In genomic region chr13:91461711-91462351, GRCm38 (mm10) we compare ENCODE assay signal across 8 mouse cellular contexts. TPM values are rescaled to one million over a fixed set of nuclear protein-coding genes. Genes with fewer than 3 reads are reported as not detected.
DNase-seq lines count a peak whose midpoint lies in the region; ATAC-seq and TF ChIP-seq lines count a peak whose summit lies in the region.

No protein-coding gene starts in this region.

- H3K4me2 ChIP-seq in limb, embryonic 11.5 days (ENCODE audit: low read depth, severe bottlenecking), result peak overlapping the region; percentile 76
- H3K4me2 ChIP-seq in midbrain, embryonic 14.5 days (ENCODE audit: low read length), result peak overlapping the region; percentile 83

- no peak overlapping the region for H3K27ac ChIP-seq in ES-E14 (ENCODE audit: insufficient read depth, low read depth, low read length, poor library complexity, severe bottlenecking)
- no peak overlapping the region for H3K27ac ChIP-seq in embryonic fibroblast, embryonic 13.5 days (ENCODE audit: insufficient read depth, low read length)
- H3K27ac ChIP-seq in hindbrain, embryonic 10.5 days, result peak overlapping the region; percentile 97
- H3K27ac ChIP-seq in limb, embryonic 11.5 days (replicated peaks; ENCODE audit: low read depth, low read length), result peak overlapping the region; percentile 94
- H3K27ac ChIP-seq in midbrain, embryonic 14.5 days (replicated peaks; ENCODE audit: low read depth, low read length), result peak overlapping the region; percentile 93

- H3K9ac ChIP-seq in ES-E14 (ENCODE audit: insufficient read depth, low read depth, low read length, poor library complexity, severe bottlenecking), result peak overlapping the region; percentile 60
- H3K9ac ChIP-seq in limb, embryonic 11.5 days (ENCODE audit: low read length), result peak overlapping the region; percentile 95
- H3K9ac ChIP-seq in midbrain, embryonic 14.5 days (replicated peaks; ENCODE audit: low read length), result peak overlapping the region; percentile 76

- no peak for ATAC-seq in limb, embryonic 11.5 days (ENCODE audit: insufficient number of reproducible peaks, low FRiP score, low TSS enrichment, low read depth)
- ATAC-seq in midbrain, embryonic 14.5 days (ENCODE audit: low FRiP score, low TSS enrichment), result no peak

- WGBS in hindbrain, embryonic 10.5 days, result under 1% methylated on average over 75 of the region's 77 CpGs
- under 1% methylated on average over 66 of the region's 77 CpGs for WGBS in limb, embryonic 11.5 days
- under 1% methylated on average over 66 of the region's 77 CpGs for WGBS in midbrain, embryonic 14.5 days

- no peaks in the 10 kb centered on the region for H3K27me3 ChIP-seq in hindbrain, embryonic 10.5 days (ENCODE audit: insufficient read depth, poor library complexity, severe bottlenecking)
- H3K27me3 ChIP-seq in limb, embryonic 11.5 days (ENCODE audit: control insufficient read depth, insufficient read depth, low read length), result no peaks in the 10 kb centered on the region
- no peaks in the 10 kb centered on the region for H3K27me3 ChIP-seq in midbrain, embryonic 14.5 days (ENCODE audit: control insufficient read depth, insufficient read depth, low read length)

- TF ChIP-seq POLR2A in embryonic fibroblast, embryonic 13.5 days (IDR thresholded peaks at IDR 0.05; ENCODE audit: low read depth, low read length), result no peak

- H3K4me3 ChIP-seq in ES-E14 (ENCODE audit: insufficient read depth in 1 of 2, low read depth in 1 of 2, low read length in 2 of 2, poor library complexity in 1 of 2, severe bottlenecking in 1 of 2), result peak overlapping the region; percentile 73 to 77
- peak overlapping the region; percentile 56 for H3K4me3 ChIP-seq in embryonic fibroblast, embryonic 13.5 days (ENCODE audit: insufficient read depth, low read length)
- H3K4me3 ChIP-seq in hindbrain, embryonic 10.5 days, result peak overlapping the region; percentile 97
- H3K4me3 ChIP-seq in limb, embryonic 11.5 days (ENCODE audit: low read depth, low read length), result peak overlapping the region; percentile 97
- H3K4me3 ChIP-seq in midbrain, embryonic 14.5 days (replicated peaks; ENCODE audit: low read depth, low read length), result peak overlapping the region; percentile 92

- no peak for TF ChIP-seq CTCF in embryonic fibroblast, embryonic 13.5 days (IDR thresholded peaks at IDR 0.05; ENCODE audit: borderline replicate concordance, insufficient read depth, low read length)

- in situ Hi-C loops in ES-E14 (cut with MboI; ENCODE audit: low sequenced_read_pairs in 2 of 2, unreplicated experiment in 2 of 2), result loop anchor here in 1 of 2 experiments (5.0 kb wide), 1 partner anchor 90 kb away; no protein-coding TSS in a partner anchor

- H3K4me1 ChIP-seq in ES-E14 (ENCODE audit: control insufficient read depth in 2 of 2, insufficient read depth in 2 of 2, low read length in 2 of 2, poor library complexity in 1 of 2), result peaks cover 0 to 4% of the 10 kb centered on the region in 2 experiments; a peak in 2 of 4 replicates
- no peaks in the 10 kb centered on the region for H3K4me1 ChIP-seq in embryonic fibroblast, embryonic 13.5 days (ENCODE audit: control insufficient read depth, insufficient read depth, low read length)
- peaks cover 39% of the 10 kb centered on the region for H3K4me1 ChIP-seq in hindbrain, embryonic 10.5 days (replicated peaks)
- H3K4me1 ChIP-seq in limb, embryonic 11.5 days (ENCODE audit: control insufficient read depth, insufficient read depth, low read length), result peaks cover 13% of the 10 kb centered on the region; the same call in 1 of the 2 replicates
- H3K4me1 ChIP-seq in midbrain, embryonic 14.5 days (ENCODE audit: control insufficient read depth, insufficient read depth, low read length), result peaks cover 27% of the 10 kb centered on the region

- DNase-seq in ES-E14 (ENCODE audit: low read depth, low spot score), result no peak
- peak; percentile 61 for DNase-seq in adrenal gland, postnatal 10 days
- DNase-seq in hindbrain, embryonic 10.5 days (ENCODE audit: low spot score), result peak; percentile 47
- peak; percentile 61 for DNase-seq in limb, embryonic 11.5 days (ENCODE audit: low spot score)
- DNase-seq in midbrain, embryonic 14.5 days, result peak; percentile 55
- peak; percentile 17 to 40 for DNase-seq in spleen, postnatal 14 days (ENCODE audit: low spot score in 2 of 2)
- no peak for DNase-seq in yolk sac, embryonic 10.5 days (ENCODE audit: low spot score)

- H3K36me3 ChIP-seq in ES-E14 (ENCODE audit: control insufficient read depth, insufficient read depth, low read length, poor library complexity, severe bottlenecking), result no peaks in the 10 kb centered on the region
- H3K36me3 ChIP-seq in hindbrain, embryonic 10.5 days, result no peaks in the 10 kb centered on the region
- H3K36me3 ChIP-seq in limb, embryonic 11.5 days (ENCODE audit: control insufficient read depth, insufficient read depth, low read length), result no peaks in the 10 kb centered on the region
- H3K36me3 ChIP-seq in midbrain, embryonic 14.5 days (ENCODE audit: control insufficient read depth, insufficient read depth, low read length), result no peaks in the 10 kb centered on the region

- H3K9me3 ChIP-seq in ES-E14 (ENCODE audit: control insufficient read depth, insufficient read depth, low read depth, low read length), result no peaks in the 10 kb centered on the region
- H3K9me3 ChIP-seq in hindbrain, embryonic 10.5 days, result no peaks in the 10 kb centered on the region
- no peaks in the 10 kb centered on the region for H3K9me3 ChIP-seq in limb, embryonic 11.5 days (ENCODE audit: control insufficient read depth, low read length)
- no peaks in the 10 kb centered on the region for H3K9me3 ChIP-seq in midbrain, embryonic 14.5 days (ENCODE audit: control insufficient read depth, low read length)

TF ChIP-seq in ES-E14, 5 proteins besides CTCF, POLR2A, EP300 and RAD21:
- TF ChIP-seq ZNF384 (IDR thresholded peaks at IDR 0.05; ENCODE audit: low read depth, low read length) (no peak), MAFK (IDR thresholded peaks at IDR 0.05; ENCODE audit: insufficient read depth, low read depth, low read length) (no peak), ZC3H11A (IDR thresholded peaks at IDR 0.05; ENCODE audit: borderline replicate concordance, low read depth, low read length) (no peak), CHD2 (IDR thresholded peaks at IDR 0.05; ENCODE audit: low read depth, low read length) (no peak), HCFC1 (IDR thresholded peaks at IDR 0.05; ENCODE audit: borderline replicate concordance, insufficient read depth, low read length) (no peak)

RNA-seq across cellular contexts. Expression of gene Ssbp2, which starts 1.7 kb away (rescaled TPM):
- 4.2 and 7.2 TPM in 2 replicates for total RNA-seq in ES-E14 (2012; rRNA removed)
- 10 to 100 TPM; 34.4 to 41.0 TPM for total RNA-seq in adrenal gland, postnatal 10 days (2021)
- polyA plus RNA-seq in embryonic fibroblast, embryonic 13.5 days (2011; ENCODE audit: insufficient read length, low read depth, missing spikeins), result 41.6 and 57.2 TPM in 2 replicates
- 135 and 137 TPM in 2 replicates for polyA plus RNA-seq in hindbrain, embryonic 10.5 days (2016; fragmentation: Nextera tagmentation; extraction: Ambion mirVana)
- polyA plus RNA-seq in limb, embryonic 11.5 days (2014; fragmentation: Nextera tagmentation; extraction: Ambion mirVana), result 231 and 237 TPM in 2 replicates
- 274 and 283 TPM in 2 replicates for polyA plus RNA-seq in midbrain, embryonic 14.5 days (2014; fragmentation: Nextera tagmentation; extraction: Ambion mirVana)

Comparison
In these comparisons a context has a peak if more than half of its experiments do, and no peak if none do; other contexts are left out.
1. DNase-seq: peak in adrenal gland, postnatal 10 days (single experiment), hindbrain, embryonic 10.5 days (single experiment), limb, embryonic 11.5 days (single experiment), midbrain, embryonic 14.5 days (single experiment) and spleen, postnatal 14 days (2 of 2); none in ES-E14 (single experiment) and yolk sac, embryonic 10.5 days (single experiment).
2. H3K27ac ChIP-seq: peak in hindbrain, embryonic 10.5 days (single experiment), limb, embryonic 11.5 days (single experiment) and midbrain, embryonic 14.5 days (single experiment); none in ES-E14 (single experiment) and embryonic fibroblast, embryonic 13.5 days (single experiment).
3. Peak in every context shown above with its lines, with median percentiles within 50 percentile points of each other: H3K4me3 ChIP-seq and H3K9ac ChIP-seq.